Mouse (Mus musculus): ENCODE data around the gene Timp4.
A peak's percentile ranks its signal among the peaks of the same experiment; 100 is the strongest.

Gene Timp4

DNA sequence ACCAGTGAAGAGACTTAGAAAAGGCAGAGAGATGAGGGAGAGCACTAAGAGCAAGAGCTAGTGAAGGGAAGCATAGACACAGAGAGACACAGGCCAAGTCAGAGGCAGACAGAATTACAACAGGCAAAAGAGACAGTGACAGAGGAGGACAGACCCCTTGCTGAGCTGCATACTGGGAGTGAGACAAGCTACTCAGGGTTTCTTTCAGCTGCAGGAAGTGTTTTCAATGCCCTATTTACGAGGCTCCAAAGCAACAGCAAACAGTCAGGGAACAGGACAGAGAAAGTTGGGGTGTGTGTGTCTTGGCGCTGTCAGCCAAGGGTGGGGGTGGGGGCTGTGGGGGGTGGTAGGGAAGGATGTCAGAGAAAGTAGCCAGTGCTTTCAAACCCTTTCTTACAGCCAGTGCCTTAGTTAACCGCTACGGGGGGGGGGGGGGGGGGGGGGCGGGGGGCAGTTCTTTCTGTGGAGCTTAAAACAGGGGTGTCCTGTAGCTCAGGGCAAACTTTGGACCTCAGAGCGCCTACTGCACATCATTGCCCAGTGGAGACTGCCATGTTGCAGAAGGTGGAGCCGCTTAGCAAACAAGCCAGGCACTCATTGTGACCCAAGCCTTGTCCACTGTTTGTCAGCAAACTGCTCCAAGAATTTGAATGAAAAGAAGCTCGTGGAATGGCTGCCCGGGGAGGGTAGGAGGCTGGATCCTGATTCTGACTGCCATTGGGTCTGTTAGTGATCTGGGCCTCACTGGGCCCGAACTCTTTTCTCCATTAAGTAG, at the start of gene Timp4:
Timp4 (minus strand) TSS at position 107 of the 775 bp plus-strand sequence.
- no peak for DNase-seq (ENCODE audit: low read depth)

DNA sequence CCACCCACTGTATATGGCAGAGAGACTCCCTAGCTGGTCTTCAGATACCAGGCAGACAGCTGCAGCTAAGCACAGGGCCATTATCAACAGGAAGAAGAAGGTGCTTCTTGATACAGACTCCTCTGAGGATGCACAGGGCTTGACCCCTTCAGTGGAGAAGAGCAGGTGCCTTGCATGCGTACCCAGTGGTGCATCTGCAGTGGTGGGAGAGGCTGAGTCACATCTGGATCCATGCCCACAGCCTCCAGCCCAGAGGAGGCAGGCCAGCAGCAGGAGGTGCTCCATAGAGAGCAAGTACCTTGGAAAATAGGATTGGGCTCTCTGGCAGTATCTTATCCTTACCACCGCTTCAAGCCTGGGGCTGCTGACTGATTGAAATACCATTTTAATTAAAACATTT, 41.9 kb upstream of the Timp4 start:
- no peak for DNase-seq (ENCODE audit: low read depth)

DNA sequence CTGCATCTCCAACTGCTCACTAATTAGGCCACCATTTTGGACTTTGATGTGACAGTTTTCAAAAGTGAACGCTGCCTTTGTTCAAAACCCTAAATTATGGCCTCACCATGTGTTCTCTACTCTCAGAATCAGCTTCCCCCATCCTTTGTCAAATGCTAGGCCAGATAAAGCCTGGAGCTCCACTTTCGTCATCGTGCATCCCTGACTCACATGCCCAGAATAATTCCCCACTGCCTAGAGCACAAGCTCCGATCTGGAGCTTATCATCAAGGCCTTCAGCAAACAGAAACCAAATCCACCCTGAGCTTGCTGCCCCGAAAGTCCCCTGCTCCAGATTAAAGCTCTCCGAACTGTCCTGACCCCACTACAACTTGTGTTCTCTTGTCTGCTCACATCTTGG, 40.6 kb upstream of the Timp4 start:
- DNase-seq (ENCODE audit: low read depth) = no peak

DNA sequence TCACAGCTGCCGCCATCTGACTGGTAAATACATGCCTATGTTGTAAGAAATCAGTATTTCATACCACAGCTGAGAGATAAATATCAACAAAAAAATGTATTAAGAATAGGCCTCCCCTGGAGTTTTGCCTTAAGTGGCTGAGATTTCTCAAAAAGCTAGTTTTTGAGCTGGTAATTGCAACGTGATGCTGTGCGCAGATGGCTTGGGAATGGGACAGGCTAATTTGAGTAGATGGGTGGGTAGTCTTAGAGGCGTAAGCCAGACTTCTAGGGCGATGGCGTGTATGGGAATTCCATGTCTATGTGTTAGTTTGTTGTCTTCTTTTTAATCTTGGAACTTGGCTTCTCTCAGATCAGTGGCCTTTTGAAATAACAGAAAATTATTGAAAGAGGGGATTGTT, 39.8 kb upstream of the Timp4 start:
- no peak for DNase-seq (ENCODE audit: low read depth)

DNA sequence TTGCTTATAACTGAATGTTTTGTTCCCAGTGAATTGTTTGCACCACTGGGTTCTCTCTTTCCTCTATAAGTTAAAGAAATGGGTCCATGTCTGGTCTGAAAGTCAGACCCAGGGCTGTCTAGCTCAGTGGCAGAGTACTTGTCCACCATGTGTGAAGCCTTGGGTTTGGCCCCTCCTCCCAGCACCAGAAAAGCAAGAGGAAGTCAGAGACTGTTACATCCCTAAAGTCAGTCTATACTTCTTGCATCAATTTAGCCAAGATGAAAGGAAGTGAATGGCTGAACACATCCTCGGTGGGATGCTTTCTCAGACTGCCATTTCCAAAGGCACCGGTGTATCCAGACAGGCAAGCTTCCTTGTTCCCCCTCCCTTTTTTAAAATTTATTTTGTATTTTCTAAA, 39.1 kb upstream of the Timp4 start:
- no peak for DNase-seq (ENCODE audit: low read depth)

GRCm38 (mm10) chr6:115290561-115290960, 38.6 kb upstream of the Timp4 start:
- no peak for DNase-seq (ENCODE audit: low read depth)

DNA sequence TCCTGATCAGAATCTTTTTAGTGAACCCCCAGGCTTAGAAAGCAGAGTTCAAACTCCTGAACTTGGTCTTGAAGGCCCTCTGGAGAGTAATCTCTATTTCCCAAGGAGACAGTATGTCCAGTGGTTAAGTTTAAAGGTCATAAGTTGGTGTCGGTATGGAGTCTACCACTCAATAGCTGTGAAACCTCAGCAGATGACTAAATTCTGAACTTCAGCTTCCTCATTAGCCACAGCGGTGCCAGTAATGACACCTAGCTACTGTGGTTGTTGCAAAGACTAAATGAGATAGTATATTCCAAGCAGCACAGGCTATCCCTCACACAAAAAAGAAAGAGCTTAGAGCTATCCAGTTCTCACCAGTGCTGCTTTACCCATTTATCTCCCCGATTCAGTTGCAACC, 36.2 kb upstream of the Timp4 start:
- no peak for DNase-seq (ENCODE audit: low read depth)

DNA sequence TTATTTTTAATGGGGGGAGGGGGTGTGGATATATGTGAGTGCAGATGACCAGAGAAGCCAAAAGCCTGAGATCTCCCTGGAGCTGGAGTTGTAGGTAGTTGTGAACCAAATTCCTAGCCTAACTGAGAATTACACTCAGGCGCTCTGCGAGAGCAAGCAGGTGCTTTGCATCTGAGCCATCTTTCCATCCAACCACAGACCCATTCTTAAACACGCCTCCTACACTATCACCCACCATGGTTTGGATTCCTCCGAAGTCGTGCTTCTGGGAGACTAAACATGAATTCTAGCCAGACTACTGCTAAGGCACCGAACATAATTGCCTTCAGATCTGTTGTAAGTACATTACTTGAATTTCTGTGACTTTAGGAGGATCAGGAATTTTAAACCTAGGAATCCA, 34.4 kb upstream of the Timp4 start:
- no peak for DNase-seq (ENCODE audit: low read depth)

GRCm38 (mm10) chr6:115284153-115284552, 32.1 kb upstream of the Timp4 start:
- no peak for DNase-seq (ENCODE audit: low read depth)

GRCm38 (mm10) chr6:115279639-115280038, 27.6 kb upstream of the Timp4 start:
- DNase-seq (ENCODE audit: low read depth) = no peak

DNA sequence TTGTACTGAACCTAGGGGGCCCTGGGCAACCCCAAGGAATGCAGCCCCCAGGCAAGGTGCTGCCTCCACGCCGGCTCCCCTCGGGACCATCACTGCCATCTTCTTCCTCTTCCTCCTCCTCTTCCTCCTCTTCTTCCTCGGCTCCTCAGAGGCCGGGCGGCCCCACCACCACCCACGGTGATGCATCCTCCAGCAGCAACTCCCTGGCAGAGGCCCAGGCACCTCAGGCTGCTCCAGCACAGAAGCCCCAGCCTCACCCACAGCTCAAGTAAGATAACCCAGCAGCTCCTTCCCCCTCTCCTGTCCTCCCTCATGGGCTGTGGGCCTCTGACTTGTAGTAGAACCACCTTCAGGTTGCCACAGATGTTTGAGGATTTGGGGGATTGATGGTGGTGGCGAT, 26.1 kb upstream of the Timp4 start:
- DNase-seq (ENCODE audit: low read depth) = no peak

GRCm38 (mm10) chr6:115275116-115275815, 23.3 kb upstream of the Timp4 start:
- DNase-seq (ENCODE audit: low read depth) = no peak

- no peak for DNase-seq (ENCODE audit: low read depth)
These were observed 22.7 kb upstream of the Timp4 start for GRCm38 (mm10) chr6:115274705-115275104.

DNA sequence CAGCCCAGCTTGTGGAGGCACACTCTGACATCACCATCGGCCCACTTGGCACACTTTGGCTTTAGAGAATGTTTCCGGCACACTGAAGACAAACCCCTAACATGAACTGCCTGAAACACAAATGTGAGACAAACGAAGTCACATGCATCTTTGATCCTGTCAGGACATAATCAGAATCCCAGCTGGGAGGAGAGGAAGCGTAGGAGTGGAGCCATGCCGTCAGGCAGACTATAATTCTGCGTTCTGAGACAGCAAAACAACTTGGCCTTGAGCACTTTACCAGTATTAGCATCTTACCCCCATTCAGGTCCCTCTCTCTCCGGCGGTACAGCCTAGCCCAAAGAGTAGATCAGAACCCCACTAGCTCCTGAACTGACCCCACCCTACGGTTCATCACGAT, 21.3 kb upstream of the Timp4 start:
- DNase-seq (ENCODE audit: low read depth) = no peak

GRCm38 (mm10) chr6:115271866-115272271, 19.9 kb upstream of the Timp4 start:
- no peak for DNase-seq (ENCODE audit: low read depth)

- no peak for DNase-seq (ENCODE audit: low read depth)
These were observed 19.3 kb upstream of the Timp4 start for GRCm38 (mm10) chr6:115271326-115271725.

GRCm38 (mm10) chr6:115270085-115270484, 18.1 kb upstream of the Timp4 start:
- DNase-seq (ENCODE audit: low read depth) = no peak

- no peak for DNase-seq (ENCODE audit: low read depth)
These were observed 17.6 kb upstream of the Timp4 start for GRCm38 (mm10) chr6:115269561-115269960.

- DNase-seq (ENCODE audit: low read depth) = no peak
These were observed 16.8 kb upstream of the Timp4 start for GRCm38 (mm10) chr6:115268551-115269385.

DNA sequence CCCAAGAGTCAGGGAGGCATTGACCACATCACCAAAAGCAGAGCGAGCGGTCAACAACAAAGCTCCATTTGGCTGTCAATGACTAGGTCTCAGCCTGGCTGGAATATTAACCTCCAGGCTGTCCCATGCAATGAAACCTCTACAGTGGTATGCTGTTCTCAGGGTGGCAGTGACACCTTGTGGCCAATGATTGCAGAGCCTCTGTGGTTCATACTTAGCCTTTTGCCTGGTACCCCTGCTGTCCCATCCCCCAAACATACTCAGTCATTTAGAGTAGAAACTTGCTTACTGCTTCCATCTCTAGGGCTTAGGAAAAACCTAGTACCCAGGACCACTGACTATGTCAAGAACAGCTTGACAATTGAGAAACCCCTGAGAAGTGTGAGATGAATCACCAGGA, 15.9 kb upstream of the Timp4 start:
- DNase-seq (ENCODE audit: low read depth) = peak; percentile 25

- DNase-seq (ENCODE audit: low read depth) = no peak
These were observed 14.8 kb upstream of the Timp4 start for GRCm38 (mm10) chr6:115266791-115267190.

DNA sequence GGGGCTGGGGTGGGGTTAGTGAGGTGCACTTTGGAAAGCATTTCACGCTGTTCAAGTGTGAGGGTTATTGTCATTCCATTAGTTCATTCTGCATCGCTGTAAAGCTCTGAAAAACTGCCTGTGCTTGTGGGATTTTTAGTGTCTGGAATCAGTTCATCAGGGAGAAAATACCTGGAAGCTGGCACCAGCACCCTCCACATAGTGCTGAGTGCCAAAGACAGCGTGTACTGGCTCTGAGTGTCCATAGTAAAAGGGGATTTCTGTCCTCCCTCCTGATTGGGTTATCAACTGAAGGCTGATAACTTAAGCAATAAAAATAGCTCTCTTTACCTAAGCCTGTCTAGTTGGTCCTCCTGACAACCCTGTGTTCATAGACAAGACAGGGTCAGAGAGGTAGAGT, 8.5 kb upstream of the Timp4 start:
- DNase-seq (ENCODE audit: low read depth) = no peak

GRCm38 (mm10) chr6:115255171-115255570, 3.2 kb upstream of the Timp4 start:
- no peak for DNase-seq (ENCODE audit: low read depth)

Measured in naive thymus-derived CD4-positive, alpha-beta T cell, adult 2 months (primary cell).